Mouse (Mus musculus) left cerebral cortex, postnatal 14 days (tissue): ENCODE results near the gene Mecom. TPM values are rescaled to one million over a fixed set of nuclear protein-coding genes. Genes with fewer than 3 reads are reported as not detected.
"Not testable (repeated sequence)": the region's sequence is repeated elsewhere in the genome, so short reads cannot be mapped to it uniquely, and the experiment has no call there.

ENCODE experiments used
- DNase-seq, 2 experiments: peaks; one replicate each; pipeline ENCODE4 v3.0.0; 2021 to 2022; ENCODE audit warnings: low spot score in 2 of 2, mixed read lengths in 1 of 2
- intact Hi-C: fragments of 180-260 bp; cut with DNase I; formaldehyde crosslinking; loops from one replicate; pipeline ENCODE4 v1.15.1; 2025
- long read RNA-seq, 2 experiments: library from polyadenylated mRNA; stranded (forward); transcript quantifications; one replicate each; pipeline ENCODE4 v2.0.0; 2021
- total RNA-seq, 2 experiments: library from RNA; stranded (reverse); gene quantifications; 2 replicates each; pipeline ENCODE4 v1.2.3; 2021

The Mecom gene
- 1 to 10 TPM; 5.2 to 6.0 TPM for total RNA-seq
- long read RNA-seq, experiment 1, partial matches to known transcripts, result 1 of 1 reads
- long read RNA-seq, experiment 1, other reads (novel, unspliced or antisense), result 0 of 1 reads
- long read RNA-seq, experiment 2, partial matches to known transcripts, result 0 of 1 reads
- long read RNA-seq, experiment 2, other reads (novel, unspliced or antisense), result 1 of 1 reads

DNA sequence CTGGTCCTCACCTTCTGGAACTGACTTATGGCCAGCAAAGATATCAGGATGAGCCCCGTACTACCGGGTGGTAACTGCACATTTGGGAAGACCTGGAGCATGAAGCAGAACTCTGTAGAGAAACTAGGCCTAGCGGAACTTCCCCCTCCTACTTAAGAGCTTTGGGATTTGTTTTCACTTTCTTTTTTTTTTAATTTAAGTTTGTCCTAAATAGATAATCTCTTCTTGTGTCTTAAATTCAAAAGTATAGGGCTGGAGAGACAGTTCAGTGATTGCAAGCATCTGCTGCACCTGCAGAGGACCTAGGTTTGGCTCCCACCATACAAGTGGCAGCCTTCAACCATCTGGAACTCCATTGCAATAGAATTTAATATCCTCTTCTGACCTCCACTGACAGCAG, at the start of gene Mecom:
Gene Mecom, minus strand, starts transcription at position 101 of the 400 bp plus-strand sequence.
- no peak for DNase-seq
- intact Hi-C loops, result no loop called here

DNA sequence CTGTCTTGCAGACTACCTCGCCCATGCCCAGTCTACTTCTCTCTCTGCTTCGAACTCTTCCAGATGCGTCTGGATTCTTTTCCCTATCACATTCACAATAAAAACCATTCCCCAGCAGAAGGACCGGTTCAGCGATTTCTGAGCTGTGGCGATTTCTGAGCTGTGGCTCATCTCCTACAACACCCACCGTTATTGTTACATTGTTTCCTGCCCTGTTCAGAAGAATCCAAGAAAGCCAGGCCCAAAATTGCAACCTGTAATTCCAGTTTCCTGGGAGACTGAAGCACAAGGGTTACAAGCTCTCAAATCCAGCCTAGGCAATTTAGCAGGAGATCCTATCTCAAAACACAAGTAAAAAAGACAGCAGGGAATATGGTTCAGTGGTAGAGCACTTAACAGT, 49.5 kb upstream of the Mecom start:
- DNase-seq, result no peak
- intact Hi-C loops, result no loop called here

DNA sequence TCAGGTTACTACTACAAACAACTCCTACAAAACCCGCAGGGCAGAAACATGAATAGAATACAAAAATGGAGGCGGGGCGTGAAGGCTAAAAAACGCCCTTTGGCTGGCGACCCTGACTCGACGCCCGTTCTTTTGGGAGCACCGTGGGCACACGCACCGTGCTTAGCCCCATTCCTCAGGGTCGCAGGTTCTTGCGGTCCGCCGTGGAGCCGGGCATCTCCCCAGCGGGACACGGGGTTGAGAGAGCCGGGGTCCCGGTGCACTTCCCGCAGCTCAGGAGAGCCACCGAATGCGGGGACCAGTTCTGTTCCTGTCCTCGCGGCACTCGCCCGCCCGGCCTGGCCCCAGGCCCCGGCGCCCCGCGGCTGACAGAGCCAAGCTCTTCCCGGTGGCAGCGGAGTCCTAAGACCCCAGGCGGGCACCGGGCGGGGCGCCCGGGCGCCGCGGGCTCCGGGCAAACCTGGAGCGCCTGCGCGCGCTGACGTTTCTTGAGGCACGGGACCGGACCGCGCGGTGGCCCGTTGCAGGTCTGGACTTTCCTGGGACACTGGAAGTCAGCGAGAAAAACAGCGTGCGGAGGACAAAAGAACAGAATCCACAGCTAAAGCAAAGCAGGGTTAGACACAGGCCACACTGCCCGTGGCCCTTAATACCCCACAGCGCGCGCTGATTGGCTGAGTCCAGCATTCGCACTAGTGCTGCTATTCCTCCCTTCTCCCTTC, 47.5 kb upstream of the Mecom start:
- intact Hi-C loops, result no loop called here
- DNase-seq, result peak in 1 of 2 experiments; percentile 26

DNA sequence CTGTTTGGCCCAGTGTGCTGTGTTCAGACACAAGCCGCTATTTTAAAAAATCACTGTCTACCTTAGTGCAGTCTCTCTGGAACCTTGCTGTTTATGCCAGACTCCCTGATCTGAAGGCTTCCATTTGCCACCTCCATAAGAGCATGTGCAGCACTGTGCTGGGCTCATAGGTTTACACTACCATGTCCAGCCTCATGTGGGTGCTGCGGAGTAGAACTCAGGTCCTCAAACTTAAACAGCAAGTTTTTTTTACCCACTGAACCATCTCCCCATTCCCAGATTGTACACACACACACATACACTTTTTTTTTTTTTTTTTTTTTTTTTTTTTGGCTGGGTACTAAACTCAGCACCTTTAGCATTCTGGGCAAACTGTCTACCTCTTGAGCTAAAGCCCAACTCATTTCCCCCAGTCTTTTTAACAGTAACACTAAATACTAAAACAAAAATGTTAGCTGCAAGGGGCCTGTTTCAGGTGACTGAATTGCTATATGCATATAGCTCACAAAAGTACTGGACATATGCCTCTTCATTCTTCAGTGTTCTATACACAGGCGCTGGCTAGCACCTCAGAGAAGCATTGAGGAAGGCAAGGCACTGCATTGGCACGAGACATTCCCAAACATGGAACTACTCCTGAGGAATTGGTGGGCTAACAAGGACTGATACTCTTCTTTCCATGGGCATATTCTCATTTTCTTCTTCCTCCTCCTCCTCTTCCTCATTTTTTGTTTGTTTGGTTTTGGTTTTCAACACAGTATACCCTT, 46.1 kb upstream of the Mecom start:
- no peak for DNase-seq
- intact Hi-C loops, result loop anchor here (2.0 kb wide), 1 partner anchor 547 kb away; no protein-coding TSS in a partner anchor

GRCm38 (mm10) chr3:30592418-30592853, 44.6 kb upstream of the Mecom start:
- intact Hi-C loops, result loop anchor here (2.0 kb wide), 1 partner anchor 548 kb away; no protein-coding TSS in a partner anchor
- DNase-seq, result peak in 1 of 2 experiments; percentile 53

DNA sequence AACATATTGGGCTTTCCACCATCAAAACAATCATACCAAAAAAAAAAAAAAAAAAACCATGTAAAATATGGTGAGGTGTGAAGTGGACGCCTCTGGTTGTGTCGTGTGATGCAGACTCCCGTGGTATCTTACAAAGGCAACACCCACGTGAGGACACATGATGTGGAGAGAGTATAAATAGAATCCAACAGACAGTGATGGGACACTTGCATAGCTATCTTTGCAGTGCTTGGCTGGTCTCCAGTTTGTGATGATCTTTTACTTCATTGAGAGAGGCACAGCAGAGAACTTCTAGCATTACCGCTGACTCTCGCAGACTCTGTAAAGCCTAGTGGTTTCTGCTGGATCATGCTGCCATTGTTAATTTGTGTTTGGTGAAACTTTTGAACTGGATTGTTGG, 41.1 kb upstream of the Mecom start:
- intact Hi-C loops, result no loop called here
- DNase-seq, result no peak

- no peak for DNase-seq
Measured at GRCm38 (mm10) chr3:30573549-30573948, 25.7 kb upstream of the Mecom start.

DNA sequence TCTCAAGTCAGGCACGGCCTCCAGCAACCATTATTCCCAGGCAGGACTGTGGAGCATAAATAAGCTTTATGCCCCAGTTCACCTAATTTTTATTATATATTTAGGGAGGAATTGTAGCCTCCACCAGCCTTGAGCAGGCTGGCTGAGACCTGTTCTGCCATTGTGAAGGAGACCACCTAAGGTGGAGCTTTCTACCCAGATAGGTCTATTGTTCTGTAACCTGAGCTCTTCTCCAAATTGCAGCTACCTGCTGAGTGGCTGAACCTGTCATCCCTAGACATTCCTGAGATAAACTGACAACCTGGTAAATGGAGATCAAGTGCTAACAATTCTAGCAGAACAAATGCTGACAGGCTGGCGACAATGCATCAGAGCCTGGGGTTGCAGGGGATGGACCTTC, 18.5 kb upstream of the Mecom start:
- DNase-seq, intact Hi-C loops: not testable (repeated sequence)

More at GRCm38 (mm10) chr3:30573549-30573948, 25.7 kb upstream of the Mecom start:
- intact Hi-C loops, result no loop called here

DNA sequence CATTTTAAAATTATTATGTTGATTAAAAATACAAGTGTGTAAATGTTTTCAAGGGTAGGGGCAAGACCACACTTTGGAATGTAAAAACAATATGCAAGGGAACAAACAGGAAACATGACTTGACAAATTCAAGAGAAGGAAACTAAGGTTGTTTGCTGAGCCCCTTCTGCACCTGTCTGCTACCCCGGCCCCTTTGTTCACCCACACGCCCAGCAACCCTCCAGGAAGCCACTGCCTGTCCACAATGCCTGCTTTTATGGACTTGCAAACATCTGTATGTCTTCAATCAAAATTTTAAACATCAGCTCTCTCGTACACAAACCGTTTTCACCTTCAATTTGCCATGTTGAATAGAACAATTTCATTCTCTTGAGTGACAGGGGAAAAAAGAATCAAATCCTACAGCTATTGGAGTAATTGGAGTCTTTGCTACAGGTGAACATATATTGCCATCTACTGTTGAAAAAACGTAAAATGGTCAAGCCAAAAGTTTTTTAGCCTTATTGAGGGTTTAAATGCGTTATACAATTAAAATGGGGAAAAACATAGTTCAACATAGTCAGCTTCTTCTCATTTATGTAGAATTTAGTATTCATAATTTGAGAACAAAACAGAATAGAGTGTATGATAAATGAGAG, 13.0 kb upstream of the Mecom start:
- no peak for DNase-seq
- intact Hi-C loops, result no loop called here

GRCm38 (mm10) chr3:30553741-30554140, 5.9 kb upstream of the Mecom start:
- DNase-seq, result no peak
- intact Hi-C loops, result loop anchor here (10.0 kb wide), 2 partner anchors 739 to 799 kb away; no protein-coding TSS in a partner anchor

- intact Hi-C loops, result loop anchor here (10.0 kb wide), 2 partner anchors 735 to 795 kb away; no protein-coding TSS in a partner anchor
- DNase-seq, result peak in 1 of 2 experiments; percentile 12
Measured at GRCm38 (mm10) chr3:30550218-30550617, 2.4 kb upstream of the Mecom start.

DNA sequence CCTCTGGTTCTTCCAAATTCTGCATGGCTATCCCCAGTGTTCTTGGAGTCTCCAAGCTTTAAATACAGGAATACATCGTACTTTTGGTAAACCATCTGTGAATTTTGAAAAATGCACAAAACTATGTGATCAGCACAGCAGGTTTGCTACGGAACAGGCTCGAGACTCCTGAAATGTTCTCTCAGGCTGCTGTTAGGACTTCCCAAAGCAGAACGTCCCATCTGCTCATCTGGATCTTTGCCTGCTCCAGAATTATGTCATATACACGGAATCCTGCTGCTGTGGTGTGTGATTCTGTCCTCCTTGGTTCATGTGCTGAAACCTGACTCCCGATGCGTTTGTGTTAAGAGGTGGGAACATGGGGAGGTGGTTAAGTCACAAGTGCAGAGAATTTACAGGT, 1.1 kb upstream of the Mecom start:
- DNase-seq, result peak; percentile 33 to 36
- intact Hi-C loops, result no loop called here

DNA sequence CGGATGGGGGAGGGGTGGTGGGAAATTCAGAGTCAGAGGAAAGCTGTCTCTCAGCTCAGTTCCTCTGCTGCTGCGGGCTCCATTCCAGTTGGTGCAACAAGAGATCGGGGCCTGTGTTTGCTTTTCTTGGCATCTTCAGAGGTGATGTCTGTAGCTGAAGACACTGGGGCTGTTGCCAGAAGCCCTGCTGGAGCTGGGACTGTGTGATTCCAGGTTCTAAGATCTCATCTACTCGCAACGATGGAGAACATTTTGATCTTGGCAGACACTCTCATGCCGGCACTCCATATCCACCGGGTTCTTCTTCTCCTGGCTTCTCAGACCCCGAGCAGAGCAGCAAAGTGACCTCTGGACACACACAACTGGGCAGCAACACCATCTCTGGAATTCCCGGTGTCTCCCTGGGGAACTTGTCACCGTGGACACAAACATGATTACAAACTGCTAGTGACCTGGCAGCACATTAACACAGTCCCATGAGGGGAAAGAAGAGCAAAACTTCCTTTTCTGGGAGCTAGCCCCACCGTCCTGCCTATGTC, 908 bp downstream of the Mecom start:
- intact Hi-C loops, result no loop called here

DNA sequence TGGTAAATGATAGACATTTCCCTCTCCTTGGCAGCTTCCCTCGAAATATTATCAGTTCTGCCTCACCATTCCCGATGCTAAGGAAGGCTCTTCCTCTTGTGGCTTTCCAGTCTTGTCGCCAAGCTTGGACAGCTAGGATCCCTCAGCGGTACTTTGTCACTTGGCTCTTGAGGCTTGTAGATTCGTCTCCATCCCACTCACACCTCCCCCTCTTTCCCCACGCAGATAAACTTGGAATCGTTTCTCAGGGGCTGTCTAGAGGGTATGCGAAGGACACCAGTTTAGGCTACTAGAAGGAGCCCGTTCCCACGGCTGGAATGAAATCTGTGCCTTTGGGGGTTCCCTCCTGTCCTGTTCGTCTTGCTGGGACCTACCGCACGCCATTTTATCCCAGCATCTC, 1.4 kb downstream of the Mecom start:
- intact Hi-C loops, result no loop called here

More for the DNA sequence above, 908 bp downstream of the Mecom start:
- DNase-seq, result peak; percentile 30 to 48

DNA sequence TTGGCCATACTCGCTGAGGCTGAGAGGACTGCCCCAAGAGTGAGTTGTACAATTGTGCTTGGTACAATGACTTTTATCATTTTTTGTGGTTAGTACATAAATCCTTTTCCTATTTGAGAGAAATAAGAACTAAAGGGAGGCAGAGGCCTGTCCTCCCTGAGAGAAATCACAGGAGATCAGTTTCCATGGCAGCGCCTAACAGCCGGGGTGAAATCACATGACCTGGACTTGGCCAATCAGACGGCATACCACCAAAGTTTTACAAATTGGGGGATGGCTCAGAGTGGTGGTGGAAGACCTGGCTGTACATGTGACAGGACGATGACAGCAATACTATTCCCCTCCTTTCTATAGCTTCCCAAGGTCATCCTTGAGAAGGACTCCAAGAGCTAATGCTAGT, 2.6 kb downstream of the Mecom start:
- no peak for DNase-seq
- intact Hi-C loops, result no loop called here

More for the DNA sequence above, 1.4 kb downstream of the Mecom start:
- DNase-seq, result no peak

DNA sequence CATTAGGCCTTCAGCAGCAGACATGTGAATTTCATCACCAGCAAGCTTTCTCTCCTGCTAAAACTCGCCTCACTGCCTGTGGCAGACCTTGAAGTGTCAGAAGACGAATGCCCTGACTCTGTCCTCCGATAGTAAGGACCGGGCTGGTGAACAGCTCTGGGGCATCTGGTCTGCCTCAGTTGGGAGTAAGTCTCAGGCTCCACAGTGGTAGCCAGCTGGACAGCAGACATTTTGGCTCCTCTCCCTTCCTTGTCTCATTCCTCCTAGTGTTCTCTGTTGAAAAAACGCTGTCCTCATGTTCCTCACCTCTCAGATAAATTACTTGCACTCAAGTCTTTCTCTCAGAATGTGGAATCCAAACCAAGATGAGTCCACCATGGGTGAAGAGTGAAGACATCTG, 3.5 kb downstream of the Mecom start:
- intact Hi-C loops, result no loop called here
- DNase-seq, result no peak

DNA sequence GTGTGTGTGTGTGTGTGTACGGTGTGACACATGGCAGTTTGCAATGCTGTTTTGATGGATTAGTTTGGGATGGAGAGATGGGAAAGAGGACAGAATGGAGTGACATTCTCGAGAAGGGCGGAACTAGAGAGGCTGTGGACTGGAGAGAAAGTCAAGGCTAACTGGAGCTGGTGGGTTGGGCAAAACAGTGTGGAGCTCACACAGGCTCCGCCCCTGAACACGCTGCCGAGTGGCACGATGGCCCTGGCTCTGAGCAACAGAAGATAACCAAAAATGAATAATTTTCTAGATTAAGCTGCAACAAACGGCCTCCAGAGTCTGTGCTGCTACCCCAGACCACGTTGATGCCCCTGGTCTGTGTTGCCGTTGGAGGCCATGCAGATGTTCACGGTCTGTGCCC, 12.0 kb downstream of the Mecom start:
- DNase-seq, result no peak
- intact Hi-C loops, result no loop called here

GRCm38 (mm10) chr3:30520751-30521150, 27.1 kb downstream of the Mecom start:
- intact Hi-C loops, DNase-seq: not testable (repeated sequence)

GRCm38 (mm10) chr3:30519425-30519824, 28.4 kb downstream of the Mecom start:
- no peak for DNase-seq
- intact Hi-C loops, result no loop called here
